Mouse (Mus musculus) heart, postnatal 36 days (tissue): ENCODE measurements around the gene Tnpo3. TPM values are rescaled to one million over a fixed set of nuclear protein-coding genes. Genes with fewer than 3 reads are reported as not detected.

ENCODE experiments used
- DNase-seq, 2 experiments: peaks; one replicate each; pipeline ENCODE4 v3.0.0; 2021 to 2022
- intact Hi-C: fragments of 180-260 bp; cut with DNase I; formaldehyde crosslinking; loops from one replicate; pipeline ENCODE4 v1.15.1; 2025
- total RNA-seq, 2 experiments: library from RNA; stranded (reverse); gene quantifications; 2 replicates each; pipeline ENCODE4 v1.2.3; 2021

Gene Tnpo3
- 10 to 100 TPM; 43.0 to 43.6 TPM for total RNA-seq

DNA sequence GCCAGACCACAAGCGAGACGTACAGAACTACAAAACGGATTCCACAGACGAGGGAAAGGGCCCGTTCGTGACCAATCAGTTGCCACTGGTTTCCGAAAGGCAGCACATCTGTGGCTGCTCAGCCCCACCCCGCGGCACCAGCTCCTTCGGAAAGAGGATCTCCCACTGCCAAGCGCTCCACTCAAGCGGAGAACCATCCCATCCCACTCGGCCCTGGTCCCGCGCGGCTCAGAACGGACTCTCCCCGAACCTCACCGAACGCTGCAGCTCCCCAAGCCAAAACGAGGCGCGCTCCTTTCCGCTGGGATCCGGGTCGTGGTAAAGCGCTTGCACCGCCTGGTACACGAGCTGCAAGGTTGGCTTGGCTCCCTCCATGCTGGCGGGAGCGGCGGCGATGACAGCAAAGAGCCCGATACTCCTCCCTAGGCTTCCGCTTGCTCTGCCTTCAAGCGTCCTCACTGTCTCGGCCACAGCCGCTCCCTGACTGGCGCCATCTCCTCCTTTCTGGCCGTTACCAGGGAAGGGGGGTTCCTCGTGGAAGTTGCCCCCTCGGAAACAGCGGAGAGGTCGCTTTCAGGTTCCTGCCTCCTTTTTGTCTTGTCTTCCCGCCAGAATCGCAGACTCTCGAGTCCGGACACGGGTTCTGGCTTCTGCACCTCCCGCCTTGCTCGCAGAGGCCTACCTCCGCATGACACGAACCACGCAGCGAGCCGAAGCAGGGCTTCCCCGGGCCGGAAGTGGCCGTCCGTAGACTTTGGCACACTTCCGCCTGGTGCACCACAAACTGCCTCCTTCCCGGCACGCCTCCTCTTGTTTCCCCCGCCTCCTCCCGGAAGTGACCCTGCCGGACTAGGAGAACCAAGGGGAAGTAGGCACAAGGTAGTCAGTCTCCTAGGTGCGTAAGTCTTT is at the start of gene Tnpo3:
Gene Tnpo3 (minus strand): TSS at position 777 of the 909 bp plus-strand sequence.
- DNase-seq = peak; percentile 92 to 94
- intact Hi-C loops = no loop called here

DNA sequence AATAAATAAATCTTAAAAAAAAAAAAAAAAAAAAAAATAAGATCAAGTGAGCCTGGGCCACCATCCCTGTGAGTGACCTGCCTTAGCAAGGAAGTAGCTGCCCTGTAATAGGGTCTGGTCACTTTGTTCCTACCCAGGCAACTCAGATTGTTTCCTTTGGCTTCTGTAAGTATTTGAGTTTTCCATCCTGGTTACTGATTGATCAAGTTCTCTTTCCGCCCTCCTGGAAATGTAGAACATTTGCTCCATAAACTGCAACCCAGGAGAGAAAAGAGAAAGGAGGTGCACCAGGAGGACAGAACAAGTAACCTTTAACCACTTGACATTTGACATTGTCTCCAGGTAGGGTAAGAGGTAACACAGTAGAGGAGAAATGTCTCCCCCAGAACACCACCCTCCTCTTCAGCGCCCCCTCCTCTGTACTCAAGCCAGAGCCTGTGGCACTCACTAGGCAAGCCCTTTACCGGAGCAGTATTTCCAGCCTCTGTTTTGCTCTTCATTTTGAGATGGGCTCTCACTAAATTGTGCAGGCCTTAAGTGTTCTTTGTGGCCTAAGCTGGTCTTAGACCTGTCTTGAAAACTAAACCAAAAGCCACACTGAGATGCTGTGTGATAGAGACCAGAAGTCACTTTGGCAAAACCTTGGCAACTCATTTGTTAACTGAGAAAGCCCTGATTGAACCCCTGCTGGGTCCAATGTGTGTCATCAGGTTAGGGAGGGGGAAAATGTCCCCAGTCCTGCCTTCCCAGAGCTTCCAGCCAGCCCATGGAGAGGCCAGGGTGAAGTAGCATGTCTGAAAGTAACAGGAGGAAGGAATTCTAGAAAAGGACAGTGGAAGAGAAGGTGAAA is 49.2 kb upstream of the Tnpo3 start:
- no peak for DNase-seq
- intact Hi-C loops = no loop called here

DNA sequence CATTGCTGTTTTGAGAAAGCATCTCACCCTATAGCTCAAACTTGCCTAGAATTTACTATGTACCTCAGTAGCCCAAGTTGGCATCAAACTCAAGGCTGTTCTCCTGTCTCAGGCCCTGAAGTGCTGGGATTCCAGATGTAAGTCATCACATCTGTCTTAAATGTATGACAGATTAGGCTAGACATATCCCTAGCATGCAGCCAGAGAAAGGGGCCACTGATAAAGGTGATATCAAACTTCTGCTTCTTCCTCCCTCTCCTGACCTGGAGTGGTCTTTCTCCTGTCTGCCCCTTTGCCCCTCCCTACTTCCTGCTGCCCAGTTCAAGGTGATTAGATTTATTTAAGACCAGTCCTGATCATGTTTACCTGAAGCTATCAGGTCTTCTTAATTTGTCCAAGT is 43.6 kb upstream of the Tnpo3 start:
- intact Hi-C loops = no loop called here
- DNase-seq = no peak

DNA sequence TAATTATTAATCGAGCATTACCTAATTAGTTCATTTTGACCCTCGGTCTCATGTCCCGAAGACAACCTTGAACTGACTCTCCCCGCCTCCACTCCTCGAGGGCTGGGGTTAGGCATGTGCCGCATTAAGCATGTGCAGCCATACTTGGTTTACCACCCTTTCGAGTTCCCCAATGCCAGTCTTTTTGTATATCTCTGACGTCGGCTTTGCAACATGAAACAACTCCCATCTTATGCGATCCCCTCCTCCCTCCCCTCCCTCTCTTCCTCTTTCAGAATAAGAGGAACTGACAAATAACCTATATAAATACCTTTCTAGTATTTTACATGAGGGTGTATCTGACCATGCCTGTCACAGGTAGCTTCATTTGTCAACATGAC is 40.5 kb upstream of the Tnpo3 start:
- intact Hi-C loops = loop anchor here (1.0 kb wide), 1 partner anchor 133 kb away; no protein-coding TSS in a partner anchor
- DNase-seq = no peak

DNA sequence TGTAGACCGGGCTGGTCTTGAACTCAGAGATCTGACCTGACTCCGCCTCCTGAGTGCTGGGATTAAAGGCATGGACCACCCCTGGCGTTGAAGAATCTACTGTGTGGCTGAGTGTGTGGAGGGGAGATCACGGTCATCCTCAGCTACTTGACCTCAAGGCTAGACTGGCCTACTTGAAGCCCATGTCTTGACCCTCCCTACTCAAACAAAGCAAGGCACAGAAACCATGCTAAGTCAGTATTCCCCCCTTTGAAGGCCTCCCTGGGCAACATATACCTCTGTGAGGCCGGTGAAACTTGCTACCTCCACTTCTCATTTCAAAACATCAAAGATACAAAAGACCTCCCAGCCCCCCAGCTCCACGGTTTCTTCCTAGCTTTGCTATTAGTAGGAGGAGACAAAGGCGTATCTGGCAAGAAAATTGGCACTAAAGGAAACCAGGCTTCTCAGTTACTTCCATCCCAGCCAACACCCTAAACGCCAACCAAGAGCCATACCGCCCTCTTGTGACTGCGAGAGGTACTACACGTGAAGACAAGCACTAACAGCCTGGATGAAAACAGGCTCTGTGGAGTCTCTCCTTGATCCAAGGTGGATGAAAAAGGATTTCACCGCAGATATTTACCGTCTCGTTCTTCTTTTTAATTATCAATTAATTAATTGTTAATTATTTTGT is 39.9 kb upstream of the Tnpo3 start:
- intact Hi-C loops = loop anchor here (1.0 kb wide), 1 partner anchor 132 kb away; no protein-coding TSS in a partner anchor
- peak; percentile 84 to 89 for DNase-seq

DNA sequence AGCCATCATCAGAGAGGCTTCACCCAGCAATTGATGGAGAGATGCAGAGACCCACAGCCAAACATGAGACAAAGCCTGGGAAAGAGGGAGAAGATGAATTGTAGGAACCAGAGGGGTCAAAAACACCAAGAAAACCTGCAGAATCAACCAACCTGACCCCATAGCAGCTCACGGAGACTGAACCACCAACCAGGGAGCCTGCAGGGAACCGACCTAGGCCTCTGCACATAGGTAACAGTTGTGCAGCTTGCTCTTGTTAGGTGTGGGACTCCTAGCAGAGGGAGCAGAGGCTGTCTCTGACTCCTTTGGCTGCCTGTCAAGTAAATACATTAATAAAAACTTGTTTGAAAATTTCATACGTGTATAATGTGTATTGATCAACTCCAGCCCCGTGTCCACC is 32.1 kb upstream of the Tnpo3 start:
- no peak for DNase-seq
- intact Hi-C loops = no loop called here

DNA sequence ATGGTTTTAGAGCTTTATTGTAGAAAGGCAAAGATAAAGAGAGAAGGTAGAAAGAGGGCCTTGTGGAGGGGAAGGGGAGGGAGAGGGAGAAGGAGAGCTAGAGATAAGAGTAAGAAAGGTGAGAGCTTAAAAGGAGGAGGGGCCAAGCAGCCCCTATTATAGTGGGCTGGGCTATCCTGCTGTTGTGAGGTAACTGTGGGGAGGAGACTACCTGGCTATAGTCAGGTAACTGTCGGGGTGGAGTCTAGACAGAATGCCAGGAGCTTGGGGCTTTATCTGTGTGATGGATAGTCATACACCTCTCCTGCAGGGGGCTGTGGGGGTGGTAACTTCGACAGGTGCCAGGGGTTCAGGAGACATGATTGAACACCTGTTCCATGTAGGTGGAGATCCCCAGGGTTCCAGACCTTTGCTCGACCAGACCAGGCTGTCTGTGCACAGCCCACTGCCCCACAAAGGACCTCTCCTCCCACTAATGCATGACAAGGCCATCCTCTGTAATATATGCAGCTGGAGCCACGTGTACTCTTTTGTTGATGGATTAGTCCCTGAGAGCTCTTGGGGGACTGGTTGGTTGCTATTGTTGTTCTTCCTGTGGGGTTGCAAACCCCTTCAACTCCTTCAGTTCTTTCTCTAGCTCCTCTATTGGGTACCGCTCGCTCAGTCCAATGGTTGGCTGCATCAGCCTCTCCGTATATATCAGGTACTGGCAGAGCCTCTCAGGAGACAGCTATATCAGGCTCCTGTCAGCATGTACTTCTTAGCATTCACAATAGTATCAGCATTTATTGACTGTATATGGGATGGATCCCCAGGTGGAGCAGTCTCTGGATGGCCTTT is 30.1 kb upstream of the Tnpo3 start:
- intact Hi-C loops = no loop called here
- no peak for DNase-seq

DNA sequence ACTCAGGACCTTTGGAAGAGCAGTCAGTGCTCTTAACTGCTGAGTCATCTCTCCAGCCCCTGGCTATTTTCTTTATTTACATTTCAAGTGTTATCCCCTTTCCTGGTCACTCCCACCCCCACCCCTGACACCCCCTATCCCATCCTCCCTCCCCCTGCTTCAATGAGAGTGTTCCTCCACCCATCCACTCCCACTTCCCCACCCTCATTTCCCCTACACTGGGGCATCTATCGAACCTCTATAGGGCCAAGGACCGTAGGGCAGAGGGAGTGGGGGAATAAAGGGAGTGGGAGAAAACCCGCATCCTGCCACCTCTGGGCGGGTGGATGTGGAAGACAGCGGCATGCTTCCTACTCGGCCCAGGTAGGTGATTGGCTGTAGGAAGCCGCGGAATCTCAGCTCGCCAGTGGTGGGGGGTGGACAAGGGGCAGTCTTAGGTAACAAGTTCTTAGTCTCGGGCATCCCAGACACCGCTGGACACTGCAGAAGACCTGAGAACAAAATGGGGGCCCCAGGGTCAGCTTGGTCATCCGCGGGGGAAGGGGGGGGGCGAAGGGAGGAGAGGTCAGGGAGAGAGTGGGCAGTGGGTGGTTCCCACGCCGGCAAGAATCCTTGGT is 29.3 kb upstream of the Tnpo3 start:
- intact Hi-C loops = no loop called here
- no peak for DNase-seq

DNA sequence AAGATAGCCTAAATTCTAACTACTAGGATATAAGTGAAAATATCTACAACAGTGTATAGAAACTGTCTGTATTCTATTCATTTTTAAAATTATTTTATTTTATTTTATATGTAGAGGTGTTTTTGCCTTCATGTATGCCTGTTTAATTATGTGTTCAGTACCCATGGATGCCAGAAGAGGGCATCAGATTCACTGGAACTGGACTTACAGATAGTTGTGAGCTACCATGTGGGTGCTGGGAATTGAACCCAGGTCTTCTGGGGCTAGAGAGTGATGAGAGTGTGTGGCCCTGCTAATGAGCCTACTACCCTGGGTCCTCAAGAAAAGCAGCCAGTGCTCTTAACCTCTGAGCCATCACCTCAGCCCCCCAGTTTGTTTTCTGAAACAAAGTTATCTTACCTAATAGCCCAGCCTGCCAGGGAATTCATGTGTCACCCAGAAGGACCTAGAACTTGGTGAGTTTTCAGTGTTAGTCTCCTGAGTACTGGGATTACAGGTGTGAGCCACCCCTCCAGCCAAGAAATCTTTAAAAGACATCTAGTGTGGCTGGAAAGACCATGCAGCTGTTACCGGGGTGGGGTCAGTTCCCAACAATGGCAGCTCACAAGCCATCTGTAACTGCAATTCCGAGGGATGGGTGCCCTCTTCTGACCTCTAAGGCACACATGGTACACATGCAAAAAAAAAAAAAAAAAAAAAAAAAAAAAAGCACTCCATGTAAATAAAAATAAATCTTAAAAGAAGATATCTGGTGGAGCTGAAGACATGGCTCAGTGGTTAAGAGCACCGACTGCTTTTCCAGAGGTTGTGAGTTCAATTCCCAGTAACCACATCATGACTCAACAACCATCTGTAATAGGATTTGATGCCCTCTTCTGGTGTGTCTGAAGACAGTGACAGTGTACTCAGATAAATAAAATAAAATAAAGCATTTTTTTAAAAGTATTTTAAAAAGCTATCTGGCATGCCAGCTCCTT is 28.0 kb upstream of the Tnpo3 start:
- no peak for DNase-seq
- intact Hi-C loops = no loop called here

DNA sequence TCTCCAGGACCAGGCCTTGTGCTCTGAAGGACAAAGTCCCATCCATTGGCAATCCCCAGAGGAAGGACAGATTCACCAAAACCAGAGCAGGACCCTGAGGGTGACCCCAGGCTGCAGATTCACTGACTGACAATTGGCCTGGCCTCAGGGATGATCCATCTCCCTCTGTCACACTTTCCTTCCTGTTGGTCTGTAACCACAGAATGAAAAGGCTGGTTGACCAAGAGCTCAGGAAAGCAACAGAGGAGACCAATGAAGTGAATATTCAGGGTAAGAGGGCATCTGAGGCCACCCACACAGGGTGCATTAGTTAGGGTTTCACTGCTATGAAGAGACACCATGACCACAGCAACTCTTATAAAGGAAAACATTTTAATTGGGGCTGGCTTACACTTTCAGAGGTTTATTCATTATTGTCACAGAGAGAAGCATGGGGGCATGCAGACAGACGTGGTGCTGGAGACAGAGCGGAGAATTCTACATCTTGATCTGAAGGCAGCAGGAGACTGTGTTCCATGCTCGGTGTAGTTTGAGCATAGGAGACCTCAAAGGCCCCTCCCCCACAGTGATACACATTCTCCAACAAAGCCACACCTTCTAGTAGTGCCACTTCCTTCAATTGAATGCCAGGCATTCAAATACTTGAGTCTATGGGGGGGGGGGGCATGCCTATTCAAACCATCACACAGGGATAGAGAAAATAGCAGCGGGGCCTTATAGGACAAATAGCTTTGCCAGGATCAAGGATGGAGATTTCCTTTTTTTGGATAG is 26.8 kb upstream of the Tnpo3 start:
- intact Hi-C loops = no loop called here
- DNase-seq = no peak

DNA sequence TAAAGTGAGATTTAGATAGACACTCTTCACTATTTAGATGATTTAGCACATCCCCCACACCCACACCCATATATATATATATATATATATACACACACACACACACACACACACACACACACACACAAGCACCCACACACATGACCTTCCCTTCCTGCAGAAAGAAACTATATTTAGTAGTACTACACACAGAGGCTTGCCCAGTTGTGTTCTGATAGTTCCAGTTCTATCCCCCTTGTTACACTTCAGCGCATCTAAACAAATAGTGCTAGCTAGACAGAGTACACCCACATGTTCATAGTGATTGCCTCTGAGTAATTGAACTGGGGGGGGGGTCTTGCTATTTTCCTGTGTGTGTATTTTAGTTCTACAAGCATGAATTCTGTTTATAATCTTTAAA is 24.9 kb upstream of the Tnpo3 start:
- intact Hi-C loops = no loop called here
- DNase-seq = no peak

DNA sequence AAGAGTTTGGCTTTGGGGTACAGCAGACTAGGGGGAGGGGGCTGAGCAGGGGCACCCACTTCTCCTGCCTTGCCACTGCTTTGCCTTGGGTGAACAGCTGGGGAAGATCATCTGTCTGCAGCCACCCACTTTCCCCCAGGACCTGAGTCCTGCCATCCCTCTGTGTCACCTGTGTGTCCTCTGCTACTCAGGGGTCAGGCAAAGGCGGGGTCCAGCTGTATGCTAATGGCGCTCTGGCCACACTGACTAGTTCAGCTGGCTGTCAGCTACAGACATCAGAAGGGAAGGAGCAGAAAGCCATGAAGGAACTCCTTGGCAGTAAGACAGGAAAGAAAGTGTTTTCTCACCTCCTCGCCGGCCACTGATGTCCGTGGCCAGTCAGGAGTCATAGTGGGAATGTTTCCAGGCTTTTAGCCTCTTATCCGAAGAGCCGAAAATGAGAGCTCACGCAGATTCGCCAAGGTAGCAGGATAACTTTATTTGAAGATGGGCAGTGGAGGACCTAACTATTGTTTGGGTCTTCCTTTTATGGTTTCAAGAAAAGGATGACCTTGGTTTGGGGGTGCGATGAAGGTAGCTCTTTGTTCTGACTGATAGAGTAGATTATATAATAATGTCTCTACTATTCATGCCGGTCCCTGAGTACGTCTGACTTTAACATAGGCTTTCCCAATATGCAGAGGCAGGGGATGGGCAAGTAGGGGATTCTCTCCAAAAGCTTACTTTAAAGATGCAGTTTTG is 23.0 kb upstream of the Tnpo3 start:
- no peak for DNase-seq
- intact Hi-C loops = no loop called here

DNA sequence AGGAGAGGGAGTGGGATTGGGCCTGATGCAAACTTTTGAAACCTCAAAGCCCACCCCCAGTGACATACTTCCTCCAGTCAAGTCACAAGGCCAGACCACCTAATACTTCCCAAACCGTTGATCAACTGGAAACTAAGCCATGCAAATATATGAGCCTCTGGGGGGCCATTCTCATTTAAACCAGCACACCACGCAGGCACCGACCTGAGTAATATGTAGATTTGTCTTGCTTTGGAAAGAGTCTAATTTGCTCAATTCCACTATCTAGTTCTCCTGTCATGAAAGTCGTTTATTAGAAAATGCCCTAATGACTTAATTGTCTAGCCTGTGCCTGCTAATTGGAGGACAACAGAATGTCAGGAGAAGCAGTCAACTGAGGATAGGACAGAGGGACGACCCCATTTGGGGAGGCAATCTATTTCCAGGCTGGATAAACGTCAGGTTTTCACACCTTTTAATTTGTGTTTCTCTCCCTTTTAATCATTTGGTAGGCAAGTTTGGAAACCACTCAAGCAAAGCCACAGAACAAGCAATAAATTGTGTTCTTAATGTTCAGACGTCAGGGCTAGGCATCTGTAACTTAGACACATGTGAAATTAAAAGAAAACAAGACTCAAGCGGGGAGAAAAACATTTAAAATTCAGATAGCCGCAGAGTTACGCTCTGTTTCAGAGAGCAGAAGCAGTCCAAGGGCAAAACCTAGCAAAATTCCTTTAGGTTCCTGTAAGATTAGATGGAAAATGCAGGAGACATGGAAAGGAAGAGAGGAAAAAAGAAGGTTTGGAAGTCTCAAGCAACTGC is 22.3 kb upstream of the Tnpo3 start:
- intact Hi-C loops = no loop called here
- DNase-seq = no peak

DNA sequence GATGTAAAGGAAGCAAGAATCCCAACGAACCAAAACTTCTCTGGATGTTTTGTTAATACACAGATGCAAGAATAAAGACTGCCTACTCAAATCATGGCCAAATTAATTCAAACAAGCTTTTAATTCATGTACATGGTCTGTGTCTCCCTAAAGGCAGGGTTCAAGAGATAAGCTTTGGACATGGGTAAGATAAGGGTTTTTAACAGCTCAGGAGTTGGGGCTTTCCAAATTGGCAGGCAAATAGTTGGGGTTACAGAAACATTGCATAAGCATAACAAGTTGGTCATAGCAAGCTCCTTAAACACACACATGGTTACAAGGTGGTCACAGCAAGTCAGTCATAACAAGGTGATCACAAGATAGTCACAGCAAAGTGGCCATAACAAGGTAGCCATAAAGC is 20.5 kb upstream of the Tnpo3 start:
- intact Hi-C loops = no loop called here
- no peak for DNase-seq

DNA sequence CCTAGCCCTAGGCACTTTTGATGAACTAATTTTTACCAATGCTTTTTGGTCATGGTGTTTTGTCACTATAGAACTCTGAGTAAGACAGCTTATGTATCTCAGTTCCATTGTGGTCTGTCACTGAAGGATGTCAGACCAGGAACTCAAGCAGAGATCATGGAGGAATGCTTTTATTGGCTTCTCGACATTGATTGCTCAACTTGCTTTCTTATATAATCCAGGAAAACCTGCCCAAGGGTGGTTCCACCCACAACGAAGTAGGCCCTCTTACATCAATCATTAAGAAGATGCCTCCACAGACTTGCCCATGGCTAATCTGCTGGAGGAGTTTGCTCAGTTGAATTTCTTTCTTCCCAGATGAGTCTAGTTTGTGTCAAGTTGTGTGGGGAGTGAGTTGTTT is 18.1 kb upstream of the Tnpo3 start:
- intact Hi-C loops = no loop called here
- DNase-seq = no peak

DNA sequence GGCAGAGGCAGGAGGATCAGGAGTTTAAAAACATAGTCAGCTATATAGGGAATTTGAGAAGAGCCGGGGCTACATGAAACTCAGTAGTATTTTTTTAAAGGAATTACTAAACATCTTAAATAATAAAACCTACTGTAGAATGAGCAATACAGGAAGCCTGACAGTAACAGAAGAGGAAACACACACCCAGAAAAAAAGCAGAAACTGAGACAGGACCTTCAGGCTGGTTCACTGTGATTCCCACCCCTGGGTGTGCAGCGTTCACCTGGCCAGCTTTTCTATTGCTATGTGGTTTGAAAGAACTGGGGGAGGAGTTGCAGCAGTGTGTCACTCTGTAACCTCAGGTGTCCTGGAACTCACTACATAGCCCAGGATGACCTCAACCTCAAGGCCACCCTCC is 14.2 kb upstream of the Tnpo3 start:
- intact Hi-C loops = no loop called here
- DNase-seq = no peak
